Mouse (Mus musculus) limb, embryonic 14.5 days (tissue): Measurements from ENCODE around the gene Mterf1b. TPM values are rescaled to one million over a fixed set of nuclear protein-coding genes. Genes with fewer than 3 reads are reported as not detected.
"Not testable (repeated sequence)": the region's sequence is repeated elsewhere in the genome, so short reads cannot be mapped to it uniquely, and the experiment has no call there.

Source experiments
- ATAC-seq: fragments of 200-750 bp; cut with Nextera tagmentation; 2 replicates; pipeline ENCODE4 v1.8.0; 2017; ENCODE audit warnings: low read depth, moderate number of reproducible peaks, moderate TSS enrichment; ENCODE audit not compliant: low FRiP score
- DNase-seq: peaks from one replicate; pipeline ENCODE4 v3.0.0-alpha.2; 2015; ENCODE audit warnings: low spot score
- H3K27ac ChIP-seq: fragments of 300-500 bp; sonication (generic); replicated peaks from 2 replicates; pipeline ENCODE4 v1.5.1; 2014; ENCODE audit warnings: low read depth, mild to moderate bottlenecking, low read length, moderate library complexity, mixed read lengths
- H3K27me3 ChIP-seq: fragments of 300-500 bp; sonication (generic); 2 replicates; pipeline ENCODE4 v1.6.1; 2014; ENCODE audit warnings: low read length, mixed read lengths; ENCODE audit not compliant: control insufficient read depth, insufficient read depth
- H3K36me3 ChIP-seq: fragments of 300-500 bp; sonication (generic); 2 replicates; pipeline ENCODE4 v1.6.1; 2014; ENCODE audit warnings: mild to moderate bottlenecking, low read length, moderate library complexity, mixed read lengths; ENCODE audit not compliant: control insufficient read depth, insufficient read depth
- H3K4me1 ChIP-seq: fragments of 300-500 bp; sonication (generic); 2 replicates; pipeline ENCODE4 v1.6.1; 2014; ENCODE audit warnings: antibody characterized with exemption, low read length, mixed read lengths; ENCODE audit not compliant: control insufficient read depth, insufficient read depth
- H3K4me2 ChIP-seq: fragments of 300-500 bp; sonication (generic); replicated peaks from 2 replicates; pipeline ENCODE4 v1.6.1; 2014; ENCODE audit warnings: low read depth, mild to moderate bottlenecking, low read length, moderate library complexity; ENCODE audit not compliant: severe bottlenecking
- H3K4me3 ChIP-seq: fragments of 300-500 bp; sonication (generic); replicated peaks from 2 replicates; pipeline ENCODE4 v1.5.1; 2014; ENCODE audit warnings: low read length
- H3K9ac ChIP-seq: fragments of 300-500 bp; sonication (generic); 2 replicates; pipeline ENCODE4 v1.6.1; 2014; ENCODE audit warnings: mild to moderate bottlenecking, low read depth, low read length, moderate library complexity; ENCODE audit not compliant: severe bottlenecking
- H3K9me3 ChIP-seq: fragments of 300-500 bp; sonication (generic); 2 replicates; pipeline ENCODE4 v1.6.1; 2016; ENCODE audit warnings: low read length; ENCODE audit not compliant: control insufficient read depth
- POLR2A ChIP-seq: fragments of 200-500 bp; IDR thresholded peaks from 2 replicates; pipeline ENCODE4 v1.8.0; 2012; ENCODE audit warnings: inconsistent platforms, mild to moderate bottlenecking, moderate library complexity, borderline replicate concordance; ENCODE audit not compliant: insufficient read depth, insufficient read length; ENCODE audit errors: extremely low read depth
- WGBS: fragments of 180-500 bp; shearing (Covaris S2); extraction: QIAGEN DNeasy Blood & Tissue Kit; methylation state at CpG from one replicate; pipeline ENCODE4 v1.1.7; 2014; 5-methylcytosine and 5-hydroxymethylcytosine counted together
- polyA plus RNA-seq, 2 experiments: library from polyadenylated mRNA; depleted of rRNA in 1 of 2; stranded (reverse) in 1 of 2; unstranded in 1 of 2; fragments of >200 nt; fragmentation: Nextera tagmentation in 1 of 2; extraction: Ambion mirVana in 1 of 2; gene quantifications; 2 replicates each; pipeline versions ENCODE4 v1.2.1 to v1.2.3; 2012 to 2014

Gene Mterf1b
- polyA plus RNA-seq, 2 experiments: 2.8 to 3.7 TPM

DNA sequence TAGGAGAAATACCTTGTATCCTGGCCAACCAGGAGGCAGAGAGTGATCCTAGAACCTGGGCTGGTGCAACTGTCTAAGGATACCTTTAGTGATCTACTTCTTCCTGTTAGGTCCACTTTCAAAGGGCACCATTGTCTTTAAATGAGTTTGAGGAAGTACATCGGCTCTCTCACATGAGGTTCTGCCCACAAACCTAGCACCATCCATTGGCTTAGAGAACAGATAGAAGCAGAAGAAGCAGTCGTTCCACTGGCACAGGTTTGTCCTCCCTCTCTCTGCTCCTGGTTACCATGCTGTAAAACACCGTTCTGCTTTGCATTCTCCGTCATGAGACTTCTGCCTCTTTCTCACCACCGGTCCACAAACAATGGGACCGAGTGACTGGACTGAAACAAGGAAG is 12.8 kb upstream of the Mterf1b start:
- Histone ChIP-seq H3K4me3 (no peak overlapping the region), H3K9me3 (no peaks in the 10 kb centered on the region), H3K27me3 (no peaks in the 10 kb centered on the region), H3K9ac (no peak overlapping the region), H3K27ac (no peak overlapping the region), H3K4me2 (no peak overlapping the region), H3K4me1 (no peaks in the 10 kb centered on the region), H3K36me3 (no peaks in the 10 kb centered on the region)
- ATAC-seq (no peak), DNase-seq (no peak)
- TF ChIP-seq POLR2A: no peak
- 85% methylated on average over 6 of the region's 6 CpGs for WGBS

DNA sequence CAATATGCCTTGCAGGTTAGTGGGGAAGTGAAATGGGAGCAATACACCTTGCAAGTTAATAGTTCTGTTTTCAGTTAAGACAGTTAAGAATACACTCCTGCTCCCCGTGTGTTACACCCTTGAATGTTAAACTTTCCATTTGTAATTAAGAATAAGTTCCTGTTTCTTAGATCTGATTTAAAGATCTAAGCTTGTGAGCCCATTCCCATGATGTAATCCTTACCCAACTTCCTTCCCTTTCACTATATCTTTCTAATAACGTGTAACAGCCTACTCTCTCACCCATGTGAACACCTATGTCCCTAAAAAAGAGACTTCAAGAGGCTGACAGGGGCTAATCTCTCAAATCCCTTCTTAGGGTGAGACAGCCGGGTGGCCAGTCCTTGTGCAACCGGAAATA is 5.4 kb upstream of the Mterf1b start:
- DNase-seq (no peak), ATAC-seq (no peak)
- Histone ChIP-seq H3K9me3 (0 out of 2 replicates have a peak, but pooled peaks cover 7% of the 10 kb centered on the region), H3K27ac (no peak overlapping the region), H3K9ac (no peak overlapping the region), H3K4me1 (no peaks in the 10 kb centered on the region), H3K36me3 (no peaks in the 10 kb centered on the region), H3K4me2 (no peak overlapping the region), H3K4me3 (no peak overlapping the region), H3K27me3 (no peaks in the 10 kb centered on the region)
- 65% methylated on average over 4 of the region's 4 CpGs for WGBS
- no peak for TF ChIP-seq POLR2A

DNA sequence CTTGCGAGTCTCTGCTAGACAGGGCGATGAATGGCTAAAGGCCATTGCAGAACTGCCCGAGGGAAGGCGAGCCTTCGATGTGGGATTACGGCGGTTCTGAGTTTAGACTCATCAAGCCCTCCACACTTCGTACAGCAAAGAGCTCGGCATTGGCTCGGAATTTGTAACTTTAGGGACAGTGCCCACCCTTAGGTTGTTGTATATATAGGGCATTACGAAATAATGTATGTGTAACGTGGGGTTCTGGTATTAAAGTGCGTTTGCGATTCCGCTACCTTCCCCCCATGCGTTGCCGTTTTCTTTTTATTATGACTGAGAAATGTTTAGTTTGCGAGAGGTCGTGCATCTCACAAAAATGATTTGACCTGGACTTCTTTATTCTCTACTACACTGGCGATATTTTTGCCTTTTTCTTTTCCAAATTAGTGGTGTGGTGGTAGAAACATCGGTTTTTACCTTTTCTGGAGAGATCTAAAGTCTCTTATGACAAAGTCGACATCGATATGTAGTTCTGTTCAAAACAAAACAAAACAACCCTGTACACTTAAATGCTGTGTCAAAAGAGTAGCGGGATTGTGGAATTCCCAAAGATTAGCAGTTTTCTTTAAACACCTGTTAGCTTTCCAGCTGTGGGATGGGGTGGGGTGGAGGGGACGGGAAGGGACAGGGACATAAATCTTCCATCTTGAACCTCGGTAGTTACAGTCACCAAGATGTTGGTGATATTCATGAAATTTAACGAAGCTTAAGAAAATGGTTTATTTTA is 497 bp downstream of the Mterf1b start:
- peak overlapping the region; percentile 37 for H3K4me3 ChIP-seq
- not testable (repeated sequence) for H3K27ac ChIP-seq, DNase-seq, H3K36me3 ChIP-seq, H3K4me1 ChIP-seq, ATAC-seq, H3K9me3 ChIP-seq, H3K27me3 ChIP-seq
- H3K9ac ChIP-seq: peak overlapping the region; percentile 34
- WGBS: 7% methylated on average over 12 of the region's 27 CpGs
- peak overlapping the region; percentile 70 for H3K4me2 ChIP-seq

DNA sequence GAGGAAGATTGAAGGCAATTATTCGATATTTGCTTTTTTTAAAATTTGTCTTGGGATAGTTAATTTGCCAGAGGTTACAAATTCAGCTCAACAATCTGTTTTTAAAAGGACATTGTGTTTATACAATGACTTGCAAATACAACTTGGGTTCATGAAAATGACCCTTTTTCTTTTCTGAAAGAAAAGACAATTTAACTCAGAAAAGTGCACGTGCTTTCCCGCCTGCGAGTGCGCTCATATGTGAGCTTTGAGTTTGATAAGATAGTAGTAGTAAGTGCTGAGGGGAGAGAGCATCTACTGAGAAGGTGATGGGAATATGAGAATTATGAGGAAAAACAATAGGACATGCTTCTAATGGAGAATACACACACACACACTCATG is 1.1 kb downstream of the Mterf1b start:
- H3K27me3 ChIP-seq: no peaks in the 10 kb centered on the region

DNA sequence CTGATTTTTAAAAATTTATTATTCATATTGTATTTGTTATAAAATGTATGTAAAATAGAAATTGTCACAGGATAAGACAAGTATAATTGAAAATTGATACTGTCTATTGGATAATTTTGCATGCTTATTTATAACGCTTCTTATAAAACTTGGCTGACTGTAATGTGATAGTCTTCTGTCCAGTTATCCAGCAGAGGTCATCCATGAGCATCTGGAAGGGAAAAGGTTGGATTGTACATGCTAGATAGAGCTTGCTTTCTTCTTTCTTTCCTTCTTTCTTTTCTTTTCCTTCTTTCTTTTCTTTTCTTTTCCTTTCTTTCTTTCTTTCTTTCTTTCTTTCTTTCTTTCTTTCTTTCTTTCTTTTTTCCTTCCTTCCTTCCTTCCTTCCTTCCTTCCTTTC is 2.0 kb downstream of the Mterf1b start:
- TF ChIP-seq POLR2A: no peak
- H3K4me1 ChIP-seq: peaks cover 7% of the 10 kb centered on the region
- no peak overlapping the region for H3K4me3 ChIP-seq
- peak; percentile 25 for DNase-seq
- no peak overlapping the region for H3K4me2 ChIP-seq
- 0 out of 2 replicates have a peak, but pooled peaks cover 7% of the 10 kb centered on the region for H3K9me3 ChIP-seq
- 67% methylated on average over 1 of the region's 1 CpGs for WGBS
- no peak overlapping the region for H3K9ac ChIP-seq
- H3K36me3 ChIP-seq: no peaks in the 10 kb centered on the region
- ATAC-seq: no peak
- H3K27me3 ChIP-seq: no peaks in the 10 kb centered on the region
- H3K27ac ChIP-seq: no peak overlapping the region

More for the DNA sequence above, 1.1 kb downstream of the Mterf1b start:
- Histone ChIP-seq H3K9me3 (0 out of 2 replicates have a peak, but pooled peaks cover 7% of the 10 kb centered on the region), H3K4me2 (peak overlapping the region; percentile 70), H3K4me1 (peaks cover 7% of the 10 kb centered on the region), H3K27ac (no peak overlapping the region), H3K4me3 (peak overlapping the region; percentile 37), H3K36me3 (no peaks in the 10 kb centered on the region), H3K9ac (no peak overlapping the region)
- no peak for TF ChIP-seq POLR2A
- 92% methylated on average over 5 of the region's 5 CpGs for WGBS
- ATAC-seq (no peak), DNase-seq (no peak)
